Mouse (Mus musculus): ENCODE results near the gene Vps54. TPM values are rescaled to one million over a fixed set of nuclear protein-coding genes. Genes with fewer than 3 reads are reported as not detected.
"Not testable (repeated sequence)": the region's sequence is repeated elsewhere in the genome, so short reads cannot be mapped to it uniquely, and the experiment has no call there.

Gene Vps54
- polyA plus RNA-seq (2012; rRNA removed), result 23.4 and 24.4 TPM in 2 replicates

DNA sequence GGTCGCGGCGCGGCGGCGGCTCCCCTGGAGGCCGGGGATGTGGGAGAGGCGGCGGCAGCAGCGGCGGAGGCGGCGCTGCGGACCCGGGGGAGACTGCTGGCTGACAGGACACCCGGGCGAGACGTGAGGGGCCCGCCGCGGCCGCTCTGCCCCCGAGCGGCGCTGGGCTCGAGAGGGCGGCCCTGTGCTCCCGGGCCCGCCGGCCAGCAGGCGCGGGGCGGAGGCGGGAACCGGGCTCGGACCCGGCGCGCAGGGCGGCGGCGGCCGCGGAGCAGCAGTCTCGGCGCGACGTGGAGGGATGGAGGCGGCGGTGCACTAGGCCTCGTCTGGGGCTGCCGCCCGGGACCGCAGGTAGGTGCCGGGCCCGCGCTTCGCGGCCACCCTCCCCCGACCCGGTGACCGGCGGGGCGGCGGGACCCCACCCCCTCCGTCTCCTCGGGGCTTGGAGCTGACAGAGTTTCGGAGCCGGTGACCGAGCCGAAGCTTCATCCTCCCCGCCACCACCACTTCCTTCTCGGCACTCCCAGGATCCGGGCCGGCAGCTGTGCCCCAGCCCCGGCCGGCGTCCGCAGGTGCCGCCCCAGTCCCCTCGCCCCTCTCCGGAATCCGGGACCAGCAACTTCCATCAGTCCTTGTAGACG is at the start of gene Vps54:
Gene Vps54, plus strand, starts transcription at position 261 of the 641 bp plus-strand sequence.
- under 1% methylated on average over 78 of the region's 84 CpGs for WGBS
- TF ChIP-seq CTCF (IDR thresholded peaks at IDR 0.05; ENCODE audit: borderline replicate concordance, insufficient read depth, low read depth, low read length) (no peak), POLR2A (IDR thresholded peaks at IDR 0.05; ENCODE audit: borderline replicate concordance, insufficient read depth, low read length) (no peak)
- DNase-seq, result peak; percentile 65 to 79
- peak within 1 kb of the TSS; percentile 61 for H3K4me3 ChIP-seq (replicated peaks; ENCODE audit: insufficient read depth, low read depth, low read length)
- no peaks in the 10 kb centered on the region for H3K4me1 ChIP-seq (ENCODE audit: control insufficient read depth, insufficient read depth, low read length)
- H3K27ac ChIP-seq (ENCODE audit: insufficient read depth, low read length), result peak within 1 kb of the TSS; percentile 99
- no peaks in the 10 kb centered on the region for H3K27me3 ChIP-seq (ENCODE audit: control insufficient read depth, insufficient read depth, low read length)

DNA sequence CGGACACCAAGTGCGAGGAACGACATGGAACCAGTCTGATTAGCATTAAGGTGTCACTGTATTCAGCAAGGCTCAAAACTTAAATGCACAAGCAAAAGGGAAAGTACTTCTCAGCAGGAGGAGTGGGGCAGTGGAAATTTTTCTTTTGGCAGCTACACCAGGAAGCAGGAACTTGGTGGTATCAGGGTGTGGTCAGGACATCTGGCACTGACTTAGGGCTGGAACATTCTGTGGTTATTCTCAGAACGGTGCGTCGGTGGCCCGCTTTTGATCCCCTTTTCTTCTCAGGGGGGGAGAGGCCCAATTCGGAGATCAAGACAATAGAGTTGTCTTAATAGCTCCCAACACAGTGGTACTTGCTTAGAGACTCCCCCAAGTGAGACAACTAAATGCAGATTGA is 47.3 kb upstream of the Vps54 start:
- not testable (repeated sequence) for H3K4me1 ChIP-seq (ENCODE audit: control insufficient read depth, insufficient read depth, low read length); DNase-seq; H3K27ac ChIP-seq (ENCODE audit: insufficient read depth, low read length); H3K27me3 ChIP-seq (ENCODE audit: control insufficient read depth, insufficient read depth, low read length); H3K4me3 ChIP-seq (replicated peaks; ENCODE audit: insufficient read depth, low read depth, low read length)
- 87% methylated on average over 8 of the region's 8 CpGs for WGBS

DNA sequence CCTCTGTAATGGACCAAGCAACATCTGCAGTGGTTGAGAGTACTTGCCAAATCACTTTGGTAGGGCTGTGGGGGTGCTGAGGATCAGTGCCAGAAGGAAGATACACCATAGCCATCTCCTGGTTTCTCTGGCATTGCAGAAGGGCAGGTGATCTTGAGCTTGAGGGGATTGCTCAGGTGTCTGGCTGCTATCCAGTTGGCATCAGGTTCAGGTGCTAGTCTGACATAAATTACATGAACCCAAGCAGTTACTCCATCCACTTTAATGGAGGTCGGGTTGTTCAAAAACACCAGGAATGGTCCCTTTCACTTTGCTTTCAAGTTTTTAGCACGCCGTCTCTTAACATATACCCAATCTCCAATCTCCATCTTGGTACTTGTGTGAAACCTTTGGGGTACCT is 44.2 kb upstream of the Vps54 start:
- no peak for DNase-seq
- H3K27me3 ChIP-seq (ENCODE audit: control insufficient read depth, insufficient read depth, low read length), result no peaks in the 10 kb centered on the region
- no peaks in the 10 kb centered on the region for H3K4me1 ChIP-seq (ENCODE audit: control insufficient read depth, insufficient read depth, low read length)
- 93% methylated on average over 3 of the region's 3 CpGs for WGBS
- H3K4me3 ChIP-seq (replicated peaks; ENCODE audit: insufficient read depth, low read depth, low read length), result no peak overlapping the region
- TF ChIP-seq POLR2A (IDR thresholded peaks at IDR 0.05; ENCODE audit: borderline replicate concordance, insufficient read depth, low read length), result no peak
- no peak for TF ChIP-seq CTCF (IDR thresholded peaks at IDR 0.05; ENCODE audit: borderline replicate concordance, insufficient read depth, low read depth, low read length)
- no peak overlapping the region for H3K27ac ChIP-seq (ENCODE audit: insufficient read depth, low read length)

DNA sequence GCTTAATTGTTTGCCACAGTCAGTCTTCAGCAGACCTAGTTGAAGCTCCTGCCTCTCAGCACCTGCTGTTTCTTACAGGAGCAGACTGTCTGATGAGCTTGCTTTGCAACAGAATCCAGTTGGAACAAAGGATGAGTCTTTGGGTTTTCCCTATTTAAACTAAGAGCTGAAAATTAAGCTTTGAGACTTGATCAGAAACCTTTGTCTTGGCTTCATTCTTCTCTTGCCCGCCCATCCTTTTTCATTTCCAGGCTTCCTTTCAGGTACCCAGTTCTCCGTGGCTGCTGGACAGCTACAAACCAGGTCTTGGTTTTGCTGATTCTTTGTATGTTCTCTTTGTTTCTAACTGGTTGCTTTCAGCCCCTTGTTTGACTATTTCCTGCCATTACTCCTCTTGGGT is 30.0 kb upstream of the Vps54 start:
- TF ChIP-seq CTCF (IDR thresholded peaks at IDR 0.05; ENCODE audit: borderline replicate concordance, insufficient read depth, low read depth, low read length) (no peak), POLR2A (IDR thresholded peaks at IDR 0.05; ENCODE audit: borderline replicate concordance, insufficient read depth, low read length) (no peak)
- Histone ChIP-seq H3K4me3 (replicated peaks; ENCODE audit: insufficient read depth, low read depth, low read length) (no peak overlapping the region), H3K27me3 (ENCODE audit: control insufficient read depth, insufficient read depth, low read length) (no peaks in the 10 kb centered on the region), H3K27ac (ENCODE audit: insufficient read depth, low read length) (no peak overlapping the region), H3K4me1 (ENCODE audit: control insufficient read depth, insufficient read depth, low read length) (no peaks in the 10 kb centered on the region)
- DNase-seq, result no peak
- 66% methylated on average over 2 of the region's 2 CpGs for WGBS

DNA sequence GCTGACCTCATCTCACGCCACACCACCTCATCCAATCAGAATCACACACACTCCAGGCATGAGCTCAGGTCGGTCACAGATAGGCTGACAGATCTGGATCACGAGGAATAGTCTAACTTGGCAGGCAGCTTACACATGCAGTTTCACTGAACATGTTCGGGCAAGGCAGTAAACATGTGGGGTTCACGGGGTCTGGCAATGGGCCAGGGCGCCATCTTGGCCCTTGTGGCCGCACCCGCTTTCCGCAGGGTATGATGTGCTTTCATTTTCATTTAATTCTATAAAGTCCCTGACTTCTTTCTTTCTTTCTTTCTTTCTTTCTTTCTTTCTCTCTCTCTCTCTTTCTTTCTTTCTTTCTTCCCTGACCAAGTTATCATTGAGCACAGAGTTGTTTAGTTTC is 29.4 kb upstream of the Vps54 start:
- H3K4me3 ChIP-seq (replicated peaks; ENCODE audit: insufficient read depth, low read depth, low read length); H3K4me1 ChIP-seq (ENCODE audit: control insufficient read depth, insufficient read depth, low read length): not testable (repeated sequence)
- 85% methylated on average over 9 of the region's 9 CpGs for WGBS

DNA sequence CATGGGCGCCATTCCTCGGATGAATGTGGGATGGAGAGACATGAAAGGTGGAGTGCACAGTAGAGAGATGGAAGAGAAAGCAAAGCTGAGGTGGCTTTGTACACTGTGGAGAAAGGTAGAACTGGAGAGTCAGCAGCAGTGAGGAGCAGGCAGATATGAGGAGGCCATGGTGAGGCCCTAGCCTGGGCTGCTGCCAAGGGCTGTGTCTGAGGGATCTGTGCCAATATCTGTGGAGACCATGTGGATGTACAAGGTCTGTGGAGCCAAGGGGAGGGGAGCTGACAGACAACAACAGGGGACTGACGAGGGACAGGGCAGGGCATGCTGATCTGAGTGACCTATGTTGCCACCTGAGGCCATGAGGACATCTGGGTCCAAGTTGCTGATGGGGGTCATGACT is 21.7 kb upstream of the Vps54 start:
- H3K27ac ChIP-seq (ENCODE audit: insufficient read depth, low read length), result no peak overlapping the region
- TF ChIP-seq POLR2A (IDR thresholded peaks at IDR 0.05; ENCODE audit: borderline replicate concordance, insufficient read depth, low read length), result no peak
- TF ChIP-seq CTCF (IDR thresholded peaks at IDR 0.05; ENCODE audit: borderline replicate concordance, insufficient read depth, low read depth, low read length), result no peak
- 70% methylated on average over 3 of the region's 3 CpGs for WGBS
- no peaks in the 10 kb centered on the region for H3K4me1 ChIP-seq (ENCODE audit: control insufficient read depth, insufficient read depth, low read length)
- no peak overlapping the region for H3K4me3 ChIP-seq (replicated peaks; ENCODE audit: insufficient read depth, low read depth, low read length)
- no peak for DNase-seq
- no peaks in the 10 kb centered on the region for H3K27me3 ChIP-seq (ENCODE audit: control insufficient read depth, insufficient read depth, low read length)

More for the DNA sequence above, 29.4 kb upstream of the Vps54 start:
- not testable (repeated sequence) for H3K27me3 ChIP-seq (ENCODE audit: control insufficient read depth, insufficient read depth, low read length); H3K27ac ChIP-seq (ENCODE audit: insufficient read depth, low read length); DNase-seq

DNA sequence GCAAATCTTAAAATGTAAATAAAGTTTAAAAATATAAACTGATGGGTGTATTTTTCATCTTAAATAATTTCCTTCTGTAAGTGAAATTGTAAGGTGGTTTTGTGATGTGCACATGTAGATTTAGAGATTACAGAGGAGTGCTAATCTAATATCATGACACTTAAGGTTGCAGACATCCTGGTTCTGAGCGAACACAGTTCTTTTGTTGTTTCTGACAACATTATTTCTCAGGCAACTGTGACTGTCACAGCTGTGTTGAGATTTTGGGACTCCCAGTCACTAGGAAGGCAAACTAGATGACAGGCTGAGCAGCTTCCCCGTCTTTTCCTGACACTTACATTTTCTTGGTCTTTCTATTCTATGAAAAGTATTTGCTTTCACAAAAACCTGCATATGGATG is 19.8 kb upstream of the Vps54 start:
- 87% methylated on average over 2 of the region's 2 CpGs for WGBS
- no peak for DNase-seq
- Histone ChIP-seq H3K27me3 (ENCODE audit: control insufficient read depth, insufficient read depth, low read length) (no peaks in the 10 kb centered on the region), H3K4me1 (ENCODE audit: control insufficient read depth, insufficient read depth, low read length) (no peaks in the 10 kb centered on the region), H3K27ac (ENCODE audit: insufficient read depth, low read length) (no peak overlapping the region), H3K4me3 (replicated peaks; ENCODE audit: insufficient read depth, low read depth, low read length) (no peak overlapping the region)
- no peak for TF ChIP-seq CTCF (IDR thresholded peaks at IDR 0.05; ENCODE audit: borderline replicate concordance, insufficient read depth, low read depth, low read length)
- TF ChIP-seq POLR2A (IDR thresholded peaks at IDR 0.05; ENCODE audit: borderline replicate concordance, insufficient read depth, low read length), result no peak

DNA sequence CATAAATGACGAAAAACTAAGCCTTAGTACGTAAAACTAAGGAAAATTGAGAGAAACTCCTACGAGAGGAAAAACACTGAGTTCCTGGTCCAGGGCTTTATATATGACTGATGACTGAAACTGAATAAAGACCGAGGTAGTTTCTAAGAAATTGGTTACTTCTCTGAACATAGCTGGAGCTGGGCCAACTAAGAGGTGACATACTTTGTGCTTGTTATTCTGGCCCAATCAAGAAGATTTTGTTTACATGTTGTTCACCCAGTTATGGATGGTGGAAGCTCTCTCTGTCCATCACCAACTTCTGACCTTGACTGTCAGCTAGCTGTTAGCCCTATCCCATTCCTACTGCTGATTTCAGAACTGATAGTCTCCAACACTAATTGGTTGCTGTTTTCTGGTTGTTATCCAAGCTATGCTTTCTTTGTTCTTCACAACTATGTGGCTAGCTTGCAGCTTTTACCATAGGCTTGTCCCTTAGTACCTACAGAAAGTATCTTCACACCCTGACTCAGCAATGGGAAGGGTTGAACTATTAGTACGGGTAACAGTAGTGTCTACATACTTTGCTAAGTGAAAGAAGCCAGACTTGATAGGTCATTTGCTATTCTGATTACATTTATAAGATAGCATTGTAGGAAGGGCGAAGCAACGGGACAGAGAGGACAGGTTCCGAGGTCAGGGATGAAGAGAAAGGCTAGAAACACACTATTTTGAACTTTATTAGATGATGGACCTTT is 19.1 kb upstream of the Vps54 start:
- H3K27me3 ChIP-seq (ENCODE audit: control insufficient read depth, insufficient read depth, low read length), result no peaks in the 10 kb centered on the region
- H3K4me1 ChIP-seq (ENCODE audit: control insufficient read depth, insufficient read depth, low read length), result no peaks in the 10 kb centered on the region
- WGBS, result 92% methylated on average over 8 of the region's 8 CpGs
- DNase-seq, result no peak
- H3K4me3 ChIP-seq (replicated peaks; ENCODE audit: insufficient read depth, low read depth, low read length), result no peak overlapping the region
- no peak overlapping the region for H3K27ac ChIP-seq (ENCODE audit: insufficient read depth, low read length)
- TF ChIP-seq CTCF (IDR thresholded peaks at IDR 0.05; ENCODE audit: borderline replicate concordance, insufficient read depth, low read depth, low read length) (no peak), POLR2A (IDR thresholded peaks at IDR 0.05; ENCODE audit: borderline replicate concordance, insufficient read depth, low read length) (no peak)

All from cerebellum, adult 2 months (tissue).